Mouse (Mus musculus) cerebellum, adult 2 months (tissue): ENCODE results near the gene Cenpp. TPM values are rescaled to one million over a fixed set of nuclear protein-coding genes. Genes with fewer than 3 reads are reported as not detected.

Experiments
- DNase-seq, 2 experiments: peaks; one replicate each; pipeline ENCODE4 v3.0.0; 2021
- H3K27ac ChIP-seq: fragments of 200-500 bp; 2 replicates; pipeline ENCODE4 v1.5.1; 2012; ENCODE audit warnings: low read length, control low read depth, inconsistent platforms; ENCODE audit not compliant: insufficient read depth
- H3K27me3 ChIP-seq: fragments of 200-500 bp; 2 replicates; pipeline ENCODE4 v1.6.1; 2012; ENCODE audit warnings: inconsistent platforms, mild to moderate bottlenecking, low read length, moderate library complexity; ENCODE audit not compliant: control insufficient read depth, insufficient read depth
- H3K4me1 ChIP-seq: fragments of 200-500 bp; 2 replicates; pipeline ENCODE4 v1.6.1; 2011; ENCODE audit warnings: low read length; ENCODE audit not compliant: control insufficient read depth, insufficient read depth
- H3K4me3 ChIP-seq: fragments of 200-500 bp; replicated peaks from 2 replicates; pipeline ENCODE3; 2011; ENCODE audit warnings: mild to moderate bottlenecking, low read depth, low read length, control low read depth; ENCODE audit not compliant: insufficient read depth
- CTCF ChIP-seq: fragments of 200-500 bp; IDR thresholded peaks from 2 replicates; pipeline ENCODE4 v1.5.1; 2011; ENCODE audit warnings: low read depth, mild to moderate bottlenecking, control low read depth, low read length, moderate library complexity, borderline replicate concordance; ENCODE audit not compliant: insufficient read depth
- POLR2A ChIP-seq: fragments of 200-500 bp; IDR thresholded peaks from 2 replicates; pipeline ENCODE4 v1.6.1; 2011; ENCODE audit warnings: low read length, control low read depth, borderline replicate concordance; ENCODE audit not compliant: insufficient read depth
- WGBS: fragments of 180-500 bp; shearing (Covaris S2); methylation state at CpG from one replicate; pipeline ENCODE4 v1.1.7; 2018; 5-methylcytosine and 5-hydroxymethylcytosine counted together
- polyA plus RNA-seq: library from polyadenylated mRNA; depleted of rRNA; stranded (reverse); fragments of >200 nt; gene quantifications from 2 replicates; pipeline ENCODE4 v1.2.3, GENCODE M21; 2012

Cenpp gene
- polyA plus RNA-seq, 1 experiment = 0.98 TPM

GRCm38 (mm10) chr13:49586062-49586461 lies 66.5 kb downstream of the Cenpp start:
- no peaks in the 10 kb centered on the region for H3K4me1 ChIP-seq
- WGBS = 98% methylated on average over 6 of the region's 6 CpGs
- H3K4me3 ChIP-seq = no peak overlapping the region
- DNase-seq = no peak
- no peak overlapping the region for H3K27ac ChIP-seq
- no peaks in the 10 kb centered on the region for H3K27me3 ChIP-seq
- TF ChIP-seq CTCF = no peak
- TF ChIP-seq POLR2A = no peak

- DNase-seq = no peak
- H3K27ac ChIP-seq = no peak overlapping the region
- 54% methylated on average over 8 of the region's 8 CpGs for WGBS
- no peak overlapping the region for H3K4me3 ChIP-seq
- TF ChIP-seq CTCF = no peak
- TF ChIP-seq POLR2A = no peak
- no peaks in the 10 kb centered on the region for H3K27me3 ChIP-seq
- H3K4me1 ChIP-seq = no peaks in the 10 kb centered on the region
Measured at GRCm38 (mm10) chr13:49584307-49585005, 68.1 kb downstream of the Cenpp start.

- H3K27me3 ChIP-seq = no peaks in the 10 kb centered on the region
- H3K4me1 ChIP-seq = no peaks in the 10 kb centered on the region
- no peak for DNase-seq
- H3K27ac ChIP-seq = no peak overlapping the region
- TF ChIP-seq POLR2A = no peak
- H3K4me3 ChIP-seq = no peak overlapping the region
Measured at GRCm38 (mm10) chr13:49583859-49584258, 68.7 kb downstream of the Cenpp start.

- WGBS = 77% methylated on average over 8 of the region's 8 CpGs
- no peak within 1 kb of the TSS for H3K4me3 ChIP-seq
- no peak within 1 kb of the TSS for H3K27ac ChIP-seq
- no peaks in the 10 kb centered on the region for H3K4me1 ChIP-seq
- DNase-seq = no peak
- TF ChIP-seq CTCF (no peak), POLR2A (no peak)
- no peaks in the 10 kb centered on the region for H3K27me3 ChIP-seq
Measured at GRCm38 (mm10) chr13:49581541-49582530, 70.7 kb downstream of the Cenpp start, which contains the start of gene Omd. Omd (plus strand) TSS chr13:49582462.

- WGBS = 90% methylated on average over 2 of the region's 2 CpGs
- TF ChIP-seq POLR2A (no peak), CTCF (no peak)
Measured at GRCm38 (mm10) chr13:49571418-49571817, 81.2 kb downstream of the Cenpp start.

GRCm38 (mm10) chr13:49570371-49570770 lies 82.2 kb downstream of the Cenpp start:
- TF ChIP-seq POLR2A (no peak), CTCF (no peak)
- H3K4me1 ChIP-seq = no peaks in the 10 kb centered on the region
- H3K4me3 ChIP-seq = no peak overlapping the region
- H3K27me3 ChIP-seq = no peaks in the 10 kb centered on the region
- no peak overlapping the region for H3K27ac ChIP-seq
- WGBS = 74% methylated on average over 3 of the region's 3 CpGs
- no peak for DNase-seq

More at GRCm38 (mm10) chr13:49571418-49571817, 81.2 kb downstream of the Cenpp start:
- H3K4me1 ChIP-seq = no peaks in the 10 kb centered on the region
- no peak overlapping the region for H3K4me3 ChIP-seq
- H3K27ac ChIP-seq = no peak overlapping the region
- DNase-seq = no peak
- H3K27me3 ChIP-seq = no peaks in the 10 kb centered on the region

- Histone ChIP-seq H3K27ac (no peak overlapping the region), H3K4me1 (no peaks in the 10 kb centered on the region), H3K27me3 (no peaks in the 10 kb centered on the region), H3K4me3 (no peak overlapping the region)
- TF ChIP-seq CTCF (no peak), POLR2A (no peak)
- 86% methylated on average over 1 of the region's 1 CpGs for WGBS
- no peak for DNase-seq
Measured at GRCm38 (mm10) chr13:49564347-49564746, 88.2 kb downstream of the Cenpp start.

- DNase-seq = no peak
- Histone ChIP-seq H3K4me1 (no peaks in the 10 kb centered on the region), H3K27ac (no peak overlapping the region), H3K27me3 (no peaks in the 10 kb centered on the region), H3K4me3 (no peak overlapping the region)
- TF ChIP-seq CTCF = no peak
- TF ChIP-seq POLR2A = no peak
- 52% methylated on average over 2 of the region's 2 CpGs for WGBS
Measured at GRCm38 (mm10) chr13:49560886-49561285, 91.7 kb downstream of the Cenpp start.

GRCm38 (mm10) chr13:49559185-49559584 lies 93.4 kb downstream of the Cenpp start:
- no peaks in the 10 kb centered on the region for H3K27me3 ChIP-seq
- WGBS = 32% methylated on average over 2 of the region's 2 CpGs
- H3K4me3 ChIP-seq = no peak overlapping the region
- TF ChIP-seq POLR2A = no peak
- no peak for TF ChIP-seq CTCF
- no peak overlapping the region for H3K27ac ChIP-seq
- no peak for DNase-seq
- no peaks in the 10 kb centered on the region for H3K4me1 ChIP-seq
